Mouse (Mus musculus): Measurements from ENCODE around the gene Gm20662.

DNA sequence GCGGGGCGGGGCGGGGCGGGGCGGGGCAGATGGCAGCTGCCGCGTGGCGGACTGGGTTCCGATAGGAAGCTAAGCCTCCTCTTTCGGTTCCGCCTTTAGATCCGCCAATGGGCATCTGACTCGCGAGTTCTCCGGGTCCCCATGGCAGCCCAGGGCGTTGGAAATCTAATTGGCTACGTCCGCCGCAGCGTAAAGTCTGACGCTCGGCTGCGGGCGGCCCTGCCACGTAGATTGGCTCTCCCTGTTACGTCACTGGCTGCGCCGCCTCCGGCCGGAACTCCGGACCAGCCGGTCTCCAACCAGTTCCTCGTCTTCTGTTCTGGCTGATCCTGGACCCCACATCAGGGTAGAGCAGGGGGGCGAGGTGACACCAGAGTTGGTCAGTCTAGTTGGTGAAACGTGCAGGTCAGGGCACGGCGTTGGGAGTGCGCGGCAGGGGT is 52.9 kb downstream of the Gm20662 start, which contains the start of gene Gmppb:
- TF ChIP-seq CTCF (IDR thresholded peaks at IDR 0.05; ENCODE audit: low read depth) (no peak), EP300 (optimal IDR thresholded peaks at IDR 0.05) (peak; percentile 31)

Data from stomach, postnatal 0 days (tissue).